Mouse (Mus musculus) urinary bladder, postnatal 14 days (tissue): ENCODE data around the gene Mis12.

Experiments
- DNase-seq: peaks from one replicate; pipeline ENCODE4 v3.0.0; 2021; ENCODE audit warnings: low spot score

Mis12 gene

DNA sequence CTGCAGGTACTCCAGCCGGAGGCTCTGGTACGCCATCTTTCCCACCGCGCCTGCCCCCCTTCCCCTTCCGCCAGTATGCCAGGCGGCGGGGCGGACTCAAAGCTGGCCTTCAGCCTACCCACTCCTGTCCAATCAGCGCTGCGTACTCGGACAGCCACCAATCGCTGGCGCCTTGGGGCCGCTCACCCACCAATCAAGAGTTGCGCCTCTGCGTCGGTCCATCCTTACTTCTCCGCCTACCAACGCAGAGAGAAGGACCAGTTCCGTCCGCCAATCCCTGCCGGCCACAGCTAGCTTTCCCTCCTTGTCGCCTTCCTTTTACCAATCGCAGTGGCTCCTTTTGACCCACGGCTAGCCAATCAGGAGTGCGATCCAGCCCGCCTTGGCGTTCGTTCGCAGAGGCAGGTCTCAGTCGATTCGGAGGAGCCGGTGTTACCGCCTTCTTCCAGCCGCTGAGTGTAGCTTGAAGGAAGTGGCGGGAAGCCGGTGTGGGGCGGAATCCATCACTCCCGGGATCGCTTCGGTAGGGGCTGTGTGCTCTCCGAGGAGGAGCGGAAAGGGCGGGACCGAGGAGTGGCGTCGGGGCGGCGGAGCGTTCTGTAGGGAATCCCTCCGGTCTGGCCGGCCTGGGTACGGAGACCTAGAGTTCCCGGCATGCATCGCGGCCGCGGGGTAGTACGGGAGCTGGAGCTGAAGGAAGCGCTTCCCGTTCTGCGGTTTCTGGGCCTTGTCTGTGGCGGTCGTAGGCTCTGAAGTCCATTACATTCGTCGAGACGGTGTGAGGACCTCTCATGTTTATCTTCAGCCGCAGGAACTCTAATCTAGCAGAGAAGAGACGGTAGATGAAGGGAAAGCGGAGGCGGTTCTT is at the start of gene Mis12, which contains the start of gene Derl2:
Mis12 (plus strand) TSS at position 411 of the 868 bp plus-strand sequence.
Derl2 (minus strand) TSS at position 641 of the 868 bp plus-strand sequence.
- DNase-seq = peak; percentile 97

- DNase-seq = peak; percentile 92
These were observed 49.4 kb upstream of the Mis12 start, which contains the start of the genes Nup88 and Rpain for GRCm38 (mm10) chr11:70969821-70970559. Gene Nup88 (minus strand): TSS chr11:70969973. Gene Rpain (plus strand): TSS chr11:70970213.

DNA sequence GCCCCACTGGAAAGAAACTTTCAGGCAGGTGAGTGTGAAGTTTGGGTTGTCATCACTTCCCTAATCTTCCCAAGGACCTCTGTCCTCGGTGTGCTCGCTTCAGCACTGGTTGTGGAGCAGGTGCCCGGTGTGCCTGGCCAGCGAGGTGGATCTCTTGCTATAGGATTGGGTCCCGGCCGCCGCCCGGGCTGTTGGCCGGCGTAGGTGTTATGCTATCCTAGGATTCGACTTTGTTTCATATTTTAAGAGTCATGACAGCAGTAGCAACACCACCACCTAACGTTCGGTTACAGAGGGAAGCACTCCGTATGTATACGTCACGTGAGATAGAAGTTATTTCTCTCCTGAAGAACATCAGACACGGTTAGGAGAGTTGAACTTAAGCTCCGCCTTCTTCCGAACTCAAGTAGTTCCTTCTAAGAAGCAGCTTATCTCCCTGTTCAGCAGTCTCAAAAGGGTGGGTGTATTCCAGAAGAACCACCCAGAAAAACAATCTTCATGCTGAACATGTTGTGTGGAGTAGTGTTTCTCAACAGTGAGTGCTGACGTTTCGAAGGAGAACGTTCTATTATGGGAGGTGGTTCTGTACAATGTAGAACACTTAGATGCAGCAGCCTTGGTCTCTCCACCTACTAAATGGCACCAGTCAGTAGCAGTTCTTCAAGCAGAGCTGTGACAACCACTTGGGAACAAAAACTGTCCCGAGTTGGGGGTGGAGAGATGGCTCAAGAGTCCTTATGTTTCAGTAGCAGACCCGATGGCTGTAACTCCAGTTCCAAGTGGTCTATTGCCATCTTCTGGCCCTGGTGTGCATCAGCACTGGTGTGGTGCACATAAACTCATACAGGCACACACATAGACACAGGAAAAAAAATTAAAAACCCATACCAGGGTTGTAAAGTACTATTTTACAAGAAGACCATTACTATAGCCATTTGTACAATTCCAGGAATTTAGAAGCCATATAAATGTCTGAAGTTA is 48.6 kb upstream of the Mis12 start:
- no peak for DNase-seq

GRCm38 (mm10) chr11:70972586-70972985 is 46.8 kb upstream of the Mis12 start:
- no peak for DNase-seq

- no peak for DNase-seq
These were observed 45.5 kb upstream of the Mis12 start for GRCm38 (mm10) chr11:70973947-70974346.

GRCm38 (mm10) chr11:70975193-70975592 is 44.2 kb upstream of the Mis12 start:
- no peak for DNase-seq

- no peak for DNase-seq
These were observed 42.1 kb upstream of the Mis12 start for GRCm38 (mm10) chr11:70977293-70977692.

DNA sequence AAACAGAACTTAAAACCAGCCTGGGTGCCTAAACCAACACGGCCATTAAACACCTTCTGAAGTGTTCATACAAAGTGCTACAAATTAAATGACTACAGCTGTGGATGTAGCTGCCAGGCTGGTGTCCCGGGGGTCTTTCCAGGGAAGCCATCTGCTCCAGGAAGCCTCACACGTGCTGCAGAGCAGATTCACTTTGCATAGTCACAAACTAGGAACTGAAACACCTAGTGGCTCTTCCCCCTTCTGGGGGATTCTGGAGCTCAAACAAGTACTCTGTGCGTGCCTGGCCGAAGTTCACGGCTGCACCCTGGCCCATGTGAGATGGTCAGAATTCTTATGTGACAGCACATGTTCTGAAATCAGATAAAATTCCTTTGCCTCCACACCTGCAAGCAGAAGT is 39.2 kb upstream of the Mis12 start:
- DNase-seq = no peak

DNA sequence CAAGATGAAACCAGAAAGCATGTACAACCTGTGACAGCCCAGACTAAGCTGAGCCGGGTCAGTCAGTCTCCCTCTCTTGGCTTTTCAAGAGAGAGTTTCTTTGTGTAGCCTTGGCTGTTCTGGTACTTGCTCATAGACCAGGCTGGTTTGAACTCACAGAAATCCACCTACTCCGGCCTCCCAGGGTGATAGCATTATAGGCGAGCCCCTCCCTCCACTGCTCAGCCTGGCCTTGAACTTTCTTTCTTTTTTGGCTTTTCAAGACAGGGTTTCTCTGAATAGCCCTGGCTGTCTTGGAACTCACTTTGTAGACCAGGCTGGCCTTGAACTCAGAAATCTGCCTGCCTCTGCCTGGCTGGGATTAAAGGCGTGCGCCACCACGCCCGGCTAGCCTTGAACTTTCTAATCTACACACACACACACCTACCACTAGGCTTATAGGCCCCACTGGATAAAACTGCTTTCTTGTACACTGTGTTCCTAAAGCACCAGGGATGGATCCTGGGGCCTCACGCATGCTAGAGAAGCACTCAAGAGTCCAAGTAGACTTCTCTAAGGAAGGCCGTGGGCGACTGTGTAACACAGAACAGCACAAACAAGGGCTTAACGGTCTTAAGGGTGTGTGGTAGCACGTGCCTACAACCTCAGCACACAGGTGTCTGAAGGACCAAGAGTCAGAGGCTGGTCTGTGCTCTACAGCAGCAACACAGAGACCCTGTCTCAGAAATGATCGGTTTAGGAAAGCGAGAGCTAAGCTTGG is 38.5 kb upstream of the Mis12 start:
- no peak for DNase-seq

- DNase-seq = no peak
These were observed 37.4 kb upstream of the Mis12 start for GRCm38 (mm10) chr11:70982030-70982429.

DNA sequence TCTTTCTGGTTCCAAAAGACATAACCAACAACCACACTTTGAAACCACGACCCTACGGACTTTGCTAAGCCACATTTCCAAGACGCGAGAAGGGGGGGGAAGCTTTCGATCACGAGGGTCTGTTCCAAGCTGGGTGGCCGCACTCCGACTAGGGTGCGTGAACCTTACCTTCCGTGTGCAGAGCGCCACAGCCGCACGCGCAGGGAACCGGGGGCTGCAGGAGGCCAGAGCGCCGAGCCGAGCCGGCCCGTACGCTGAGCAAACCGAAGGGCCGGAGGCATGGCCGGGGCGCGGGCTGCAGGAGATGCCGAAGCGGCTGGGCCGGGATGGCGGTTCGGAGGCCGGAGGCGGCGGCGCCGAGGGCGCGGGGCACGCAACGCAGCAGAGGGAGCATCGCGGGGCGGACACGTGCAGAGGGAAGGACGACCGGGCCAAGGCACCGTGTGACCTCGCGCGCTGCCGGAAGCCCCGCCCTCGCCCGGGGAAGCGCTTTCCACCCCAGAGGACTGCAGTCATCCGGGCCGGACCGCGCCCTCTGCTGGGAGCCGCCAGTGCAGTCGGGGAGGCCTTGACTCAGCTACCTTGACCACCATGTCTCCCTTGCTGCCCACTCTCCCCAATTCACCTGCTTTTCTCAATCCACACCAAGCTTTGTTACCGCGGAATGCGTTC is 36.7 kb upstream of the Mis12 start, which contains the start of gene C1qbp:
C1qbp (minus strand) TSS at position 470 of the 672 bp plus-strand sequence.
- DNase-seq = peak; percentile 96

DNA sequence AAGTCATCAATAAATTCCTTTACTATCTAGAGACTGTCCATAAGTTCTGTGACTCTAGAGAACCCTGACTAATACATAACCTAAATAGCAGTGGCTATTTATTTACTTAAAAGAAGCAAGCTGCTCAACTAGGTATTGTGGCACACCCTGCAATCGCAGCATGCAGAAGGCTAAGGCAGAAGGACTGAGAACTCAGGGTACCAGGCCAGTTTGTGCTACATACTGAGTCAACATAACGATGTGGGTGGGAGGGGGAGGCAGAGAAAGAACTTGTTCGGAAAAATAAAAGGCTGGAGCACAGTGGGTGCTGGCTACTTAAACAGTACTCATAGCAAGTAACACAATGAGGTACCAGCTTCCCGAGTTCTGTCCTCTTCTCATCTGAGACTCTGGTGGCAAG is 18.2 kb upstream of the Mis12 start:
- no peak for DNase-seq

- no peak for DNase-seq
These were observed 15.6 kb upstream of the Mis12 start for GRCm38 (mm10) chr11:71003611-71004315.

DNA sequence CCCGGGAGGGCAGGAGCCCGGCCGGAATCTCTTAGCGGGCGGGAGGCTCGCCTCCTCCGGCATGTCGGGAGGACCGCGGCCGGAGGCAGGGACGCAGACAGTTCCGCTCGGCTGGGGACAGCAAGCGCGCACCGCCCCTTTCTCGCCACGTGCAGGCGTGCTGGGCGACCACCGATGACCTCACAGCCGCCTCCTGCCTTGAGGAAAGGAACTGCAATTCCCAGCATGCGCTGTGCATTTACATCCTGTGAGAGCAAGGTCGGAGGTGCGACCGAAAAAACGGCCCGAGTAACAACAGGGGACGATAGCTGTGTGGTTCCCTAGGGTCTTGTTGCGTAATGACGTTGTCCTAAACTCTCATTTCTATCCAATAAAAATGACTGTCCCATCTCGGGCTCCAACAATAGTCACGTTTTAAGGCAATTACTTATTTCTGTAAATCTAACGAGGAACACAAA is 15.1 kb upstream of the Mis12 start, which contains the start of gene Dhx33:
Dhx33 (minus strand) TSS at position 122 of the 458 bp plus-strand sequence.
- DNase-seq = peak; percentile 96

GRCm38 (mm10) chr11:71005046-71005445 is 14.4 kb upstream of the Mis12 start:
- DNase-seq = no peak

DNA sequence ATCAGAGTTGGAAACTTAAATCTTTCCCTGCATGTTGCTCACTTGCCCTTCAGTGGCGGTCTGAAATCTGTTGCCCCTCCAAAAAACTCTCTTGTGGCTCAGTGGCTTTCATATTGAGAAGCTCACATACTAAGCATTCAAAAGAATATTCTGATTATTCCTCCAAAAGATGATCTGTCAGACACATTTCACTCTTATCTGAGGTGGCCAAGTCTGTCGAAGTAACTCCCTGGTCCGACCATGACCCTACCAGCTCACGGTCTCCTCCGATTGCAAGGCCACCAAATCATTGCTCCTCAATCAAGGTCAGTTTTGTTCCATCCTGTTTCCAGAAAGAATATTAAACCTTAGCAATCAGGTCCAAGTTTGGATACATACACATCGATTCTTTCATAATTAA is 12.4 kb upstream of the Mis12 start:
- DNase-seq = no peak

DNA sequence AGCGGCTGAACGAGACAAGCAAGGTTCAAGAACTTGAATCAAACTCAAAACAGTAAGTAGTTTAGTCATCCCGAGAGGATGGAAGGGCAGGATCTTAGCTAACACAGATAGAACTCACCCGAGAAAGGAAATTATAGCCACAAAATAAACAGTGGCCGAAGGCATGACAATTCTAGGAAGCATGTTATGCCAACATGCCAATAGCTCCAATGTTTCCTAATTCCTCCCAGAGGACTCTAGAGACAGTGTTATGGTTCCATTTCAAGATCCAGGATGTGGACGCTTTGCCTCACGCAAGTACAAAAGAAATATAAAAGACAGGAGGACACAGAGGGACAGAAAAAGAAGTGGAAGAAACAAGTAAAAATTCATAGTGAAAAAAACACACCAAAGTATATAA is 11.6 kb upstream of the Mis12 start:
- no peak for DNase-seq

DNA sequence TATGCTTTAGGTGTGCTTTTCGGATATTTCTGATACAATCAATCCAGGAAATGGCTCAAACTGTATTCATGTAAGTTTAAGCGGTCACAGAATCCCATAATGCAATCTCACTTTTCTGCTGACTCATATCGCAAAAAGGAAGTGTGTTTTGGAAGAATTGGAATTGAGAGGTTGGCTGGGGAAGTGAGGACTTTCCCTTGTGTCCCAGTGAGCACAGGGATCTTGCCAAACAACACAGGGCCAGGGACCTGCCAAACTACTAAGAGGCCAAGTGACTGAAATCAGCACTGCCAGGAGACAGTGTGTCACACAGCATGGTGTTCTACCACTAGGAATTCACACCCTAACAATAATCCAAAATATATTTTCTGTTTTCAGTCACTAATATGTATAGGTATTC is 11.1 kb upstream of the Mis12 start:
- DNase-seq = no peak

DNA sequence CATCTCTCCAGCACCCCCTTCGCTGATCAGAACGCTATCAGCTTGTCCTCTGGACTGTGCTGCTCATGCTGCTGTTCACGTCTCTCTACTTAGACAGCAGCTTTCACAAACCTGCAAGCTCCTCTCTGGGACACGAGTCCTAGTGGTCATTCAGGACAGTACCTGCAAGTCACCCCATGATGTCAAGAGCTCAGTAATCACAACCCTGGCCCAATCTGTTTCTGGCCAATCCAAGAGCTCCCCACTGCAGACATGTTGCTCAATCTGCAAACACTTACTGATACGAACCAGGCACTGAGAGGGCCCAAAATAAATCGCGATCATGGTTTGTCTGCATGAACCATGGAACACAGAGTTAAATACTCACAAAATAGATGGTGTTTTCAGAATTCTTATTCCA is 6.7 kb upstream of the Mis12 start:
- no peak for DNase-seq
